Mouse (Mus musculus) right cerebral cortex, adult 2 months (tissue): ENCODE measurements around the gene Nxf7.
"Not testable (repeated sequence)": the region's sequence is repeated elsewhere in the genome, so short reads cannot be mapped to it uniquely, and the experiment has no call there.

Experiments
- DNase-seq, 2 experiments: peaks; one replicate each; pipeline ENCODE4 v3.0.0; 2021 to 2022; ENCODE audit warnings: low spot score in 2 of 2

Nxf7 gene

DNA sequence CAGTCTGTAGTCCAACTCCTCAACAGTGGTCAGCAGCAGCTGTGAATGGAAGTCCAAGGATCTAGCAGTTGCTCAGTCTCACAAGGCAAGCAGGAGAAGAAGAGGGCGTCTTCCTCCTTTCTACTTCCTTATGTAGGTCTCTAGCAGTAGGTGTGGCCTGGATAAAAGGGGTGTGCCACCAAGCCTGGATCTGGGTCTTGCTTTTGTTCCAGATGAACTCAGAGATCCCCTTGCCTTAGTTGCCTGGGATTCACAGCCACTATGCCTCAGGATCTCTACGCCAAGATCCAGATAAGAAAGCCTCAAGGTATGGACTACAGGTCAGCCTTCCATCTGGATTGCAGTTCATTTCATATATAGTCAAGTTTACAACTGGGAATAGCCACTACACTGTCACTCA is at the start of gene Nxf7:
Gene Nxf7 (minus strand): TSS at position 101 of the 400 bp plus-strand sequence.
- peak in 1 of 2 experiments; percentile 5 for DNase-seq

DNA sequence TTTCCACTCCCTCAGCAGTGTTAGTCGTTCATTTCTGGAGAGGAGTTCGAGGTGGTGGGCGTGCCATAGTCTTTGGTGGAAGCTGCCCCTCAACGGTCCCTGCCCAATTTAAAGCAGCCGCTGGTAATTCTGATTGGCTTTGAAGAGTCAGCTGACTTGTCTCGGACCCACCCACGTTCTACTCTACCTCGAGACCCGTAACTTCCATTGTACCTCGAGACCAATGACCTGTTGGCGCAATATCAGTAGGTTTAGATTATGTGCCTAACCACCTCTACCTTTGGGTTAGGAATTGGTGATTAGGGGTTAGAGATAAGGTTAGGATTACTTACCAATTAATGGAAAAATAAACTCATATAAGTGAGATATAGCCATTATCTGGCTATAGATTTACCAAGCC is 29.0 kb upstream of the Nxf7 start, which contains the start of gene Prame:
Gene Prame (minus strand): TSS at position 101 of the 400 bp plus-strand sequence.
- no peak for DNase-seq

DNA sequence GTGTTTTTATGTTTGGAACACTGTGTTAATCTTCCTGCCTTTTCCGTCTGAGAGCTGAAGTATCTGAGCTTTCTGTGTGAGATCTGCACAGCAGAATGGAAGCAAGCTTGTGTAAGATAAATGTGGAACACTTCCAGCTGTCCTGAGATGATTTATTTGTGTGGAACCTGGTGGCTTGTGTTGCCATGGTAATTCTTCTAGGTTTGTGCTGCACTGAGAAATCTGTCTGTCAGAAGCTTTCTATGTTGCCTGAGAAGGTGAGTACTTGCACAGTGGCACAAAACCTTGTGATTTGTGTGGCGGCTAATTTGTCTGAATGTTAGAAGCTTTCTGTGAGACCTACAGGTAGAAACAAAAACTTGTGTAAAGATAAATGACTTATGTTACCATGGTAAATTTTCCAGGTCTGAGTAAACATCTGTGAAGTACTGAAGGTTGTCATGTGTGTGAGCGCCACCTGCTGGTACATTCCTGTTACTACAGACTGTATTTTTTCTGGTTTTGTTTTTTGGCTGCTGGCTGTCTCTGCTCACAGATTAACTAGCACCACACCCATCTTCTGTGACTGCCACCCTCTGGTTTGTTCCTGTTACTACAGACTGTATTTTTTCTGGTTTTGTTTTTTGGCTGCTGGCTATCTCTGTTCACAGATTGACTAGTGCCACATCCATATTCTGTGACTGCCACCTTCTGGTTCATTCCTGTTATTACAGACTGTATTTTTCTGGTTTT is 2.9 kb upstream of the Nxf7 start:
- peak; percentile 50 to 67 for DNase-seq

DNA sequence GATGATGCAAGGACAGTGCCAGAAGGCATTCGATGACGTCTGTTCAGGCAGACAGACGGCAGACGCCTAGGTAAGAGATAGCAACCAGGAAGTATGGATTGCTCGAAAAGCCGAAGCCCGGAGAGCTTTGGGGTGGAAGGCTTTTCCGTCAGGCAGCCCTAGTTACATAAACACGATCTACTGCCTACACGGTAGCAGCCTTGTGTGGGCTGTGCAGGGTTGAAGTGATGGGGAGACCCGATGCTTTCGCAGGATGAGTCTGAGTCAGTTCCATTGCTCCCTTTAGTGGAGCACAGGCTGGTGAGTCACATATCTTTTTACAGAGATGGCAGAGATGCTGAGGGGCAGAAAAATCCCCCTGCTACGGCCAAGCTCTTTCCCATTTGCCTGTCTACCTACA is 481 bp downstream of the Nxf7 start:
- DNase-seq, result peak; percentile 48 to 63

DNA sequence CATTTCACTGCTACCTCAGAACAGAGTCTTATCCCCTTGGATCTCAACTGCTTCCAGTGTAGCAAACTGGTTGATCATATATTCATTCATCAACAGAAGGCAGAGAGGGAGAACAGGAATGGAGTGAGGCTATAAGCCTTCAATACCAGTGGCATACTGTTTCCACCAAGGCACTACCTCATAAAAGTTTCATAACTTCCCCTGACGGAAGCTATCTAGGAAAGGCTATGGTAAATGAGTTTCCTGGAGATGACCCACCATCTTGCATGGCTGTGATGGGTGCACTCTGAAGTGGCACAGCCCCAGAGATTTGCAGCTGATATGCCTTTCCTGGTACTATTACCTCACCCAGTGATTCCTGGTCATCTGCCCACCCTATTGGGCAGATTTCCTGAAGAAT is 22.2 kb downstream of the Nxf7 start:
- no peak for DNase-seq

DNA sequence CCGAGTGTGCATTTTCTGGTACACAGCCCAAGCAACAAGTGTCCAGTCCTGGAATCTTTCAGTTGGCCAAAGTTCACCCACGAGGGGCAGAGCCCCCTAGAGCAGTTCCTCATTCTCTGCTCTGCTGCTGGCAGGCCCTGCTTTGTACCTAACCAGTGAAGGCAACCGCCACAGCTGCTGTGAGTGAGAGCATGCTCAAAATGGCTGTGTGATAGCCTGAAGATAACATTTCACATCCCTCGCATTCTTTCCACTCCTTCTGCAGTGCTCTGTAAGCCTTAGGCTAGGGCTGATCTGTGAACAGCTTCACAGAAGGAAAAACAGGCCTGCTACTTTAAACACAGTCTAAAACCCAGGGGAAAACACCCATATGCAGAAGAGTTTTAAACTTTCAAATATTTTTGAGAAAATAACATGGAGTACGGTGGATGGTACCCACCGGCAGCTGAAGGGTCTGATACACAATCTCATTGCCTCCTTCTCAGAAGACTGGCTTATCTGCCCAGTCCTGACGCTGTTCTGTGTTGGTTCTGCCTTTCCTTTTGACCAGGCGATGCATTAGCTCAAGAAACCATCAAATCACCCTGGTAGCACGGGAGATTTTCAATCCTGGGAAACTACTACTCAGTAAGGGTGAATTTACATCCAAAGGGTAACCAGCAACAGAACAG is 23.5 kb downstream of the Nxf7 start:
- DNase-seq, result not testable (repeated sequence)

DNA sequence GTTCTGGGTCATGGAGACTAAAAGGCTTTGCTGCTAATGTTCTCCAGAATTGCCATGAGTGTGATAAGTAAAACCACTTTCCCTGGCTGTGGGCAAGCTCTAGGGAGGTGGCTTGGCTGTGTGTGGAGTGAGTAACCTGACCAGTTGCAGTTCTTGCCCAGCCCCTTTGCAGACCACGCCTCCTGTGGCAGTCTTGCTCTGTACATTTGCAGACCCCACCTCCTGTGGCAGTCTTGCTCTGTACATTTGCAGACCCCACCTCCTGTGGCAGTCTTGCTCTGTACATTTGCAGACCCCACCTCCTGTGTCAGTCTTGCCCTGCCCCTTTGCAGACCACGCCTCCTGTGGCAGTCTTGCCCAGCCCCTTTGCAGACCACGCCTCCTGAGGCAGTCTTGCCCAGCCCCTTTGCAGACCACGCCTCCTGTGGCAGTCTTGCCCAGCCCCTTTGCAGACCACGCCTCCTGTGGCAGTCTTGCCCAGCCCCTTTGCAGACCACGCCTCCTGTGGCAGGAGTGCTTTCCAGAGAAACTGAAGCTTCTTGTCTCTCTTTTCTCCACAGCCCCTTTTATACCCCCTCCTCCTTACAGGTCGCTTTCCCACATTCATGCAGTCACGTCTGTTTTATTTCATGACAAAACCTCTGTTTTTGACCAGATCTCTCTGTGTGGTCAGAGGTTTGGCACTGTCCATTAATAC is 24.2 kb downstream of the Nxf7 start:
- not testable (repeated sequence) for DNase-seq

DNA sequence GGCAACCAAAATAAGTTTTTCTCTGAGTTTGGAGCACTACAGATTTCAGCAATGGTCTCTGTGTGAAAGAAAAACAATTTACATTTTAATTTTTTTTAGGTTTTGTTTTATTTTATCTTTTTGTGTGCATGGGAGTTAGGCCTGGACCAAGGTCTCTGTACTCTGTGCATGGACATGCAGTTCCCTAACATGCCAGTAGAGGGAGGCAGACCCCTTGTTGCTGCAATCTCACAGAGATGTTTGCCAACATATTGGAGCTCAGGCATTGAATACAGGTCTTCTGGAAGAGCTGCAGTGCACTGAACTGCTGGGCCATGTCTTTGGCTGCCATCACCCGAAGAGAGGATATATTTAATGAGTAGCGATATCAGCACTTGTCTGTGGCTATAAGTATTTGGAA is 29.1 kb downstream of the Nxf7 start:
- DNase-seq, result peak; percentile 59 to 83

DNA sequence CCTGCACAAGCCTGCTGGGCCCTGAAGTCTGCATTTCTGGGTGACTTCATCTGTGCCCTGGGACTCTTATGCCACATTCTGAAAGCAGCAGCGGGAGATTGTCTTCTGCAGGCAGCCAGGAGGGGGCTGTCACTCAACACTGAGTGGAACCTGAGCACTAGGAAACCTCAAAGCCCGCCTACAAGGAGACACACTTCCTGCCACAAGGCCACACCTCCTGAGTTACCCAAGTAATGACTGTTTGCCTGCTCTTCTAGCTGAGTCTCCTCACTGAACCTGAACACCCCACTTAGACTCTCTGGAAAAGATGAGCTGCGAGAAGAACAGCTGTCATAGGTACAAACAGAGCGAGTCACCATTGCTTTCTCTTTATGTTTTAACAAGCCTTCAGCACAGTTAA is 33.6 kb downstream of the Nxf7 start:
- DNase-seq, result not testable (repeated sequence)

DNA sequence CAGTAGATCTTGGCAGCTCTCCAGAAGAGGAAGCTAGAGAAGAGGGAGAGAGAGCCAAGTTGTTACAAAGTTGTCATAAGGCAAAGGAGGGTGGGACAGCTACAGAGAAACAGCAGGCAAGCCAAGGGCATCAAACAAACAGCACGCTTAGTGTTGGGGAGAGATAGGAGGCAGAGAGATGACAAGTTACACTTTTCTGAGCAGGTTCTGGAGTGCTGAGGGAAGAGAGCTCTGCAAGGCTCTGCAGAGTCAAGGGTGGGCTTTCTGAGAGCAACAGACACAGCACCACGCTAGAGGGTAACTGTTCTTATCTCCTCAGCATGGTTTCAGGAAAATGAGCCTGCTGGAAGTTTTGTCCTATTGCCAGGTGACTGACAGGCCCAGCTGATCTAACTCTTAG is 35.7 kb downstream of the Nxf7 start:
- DNase-seq, result no peak

DNA sequence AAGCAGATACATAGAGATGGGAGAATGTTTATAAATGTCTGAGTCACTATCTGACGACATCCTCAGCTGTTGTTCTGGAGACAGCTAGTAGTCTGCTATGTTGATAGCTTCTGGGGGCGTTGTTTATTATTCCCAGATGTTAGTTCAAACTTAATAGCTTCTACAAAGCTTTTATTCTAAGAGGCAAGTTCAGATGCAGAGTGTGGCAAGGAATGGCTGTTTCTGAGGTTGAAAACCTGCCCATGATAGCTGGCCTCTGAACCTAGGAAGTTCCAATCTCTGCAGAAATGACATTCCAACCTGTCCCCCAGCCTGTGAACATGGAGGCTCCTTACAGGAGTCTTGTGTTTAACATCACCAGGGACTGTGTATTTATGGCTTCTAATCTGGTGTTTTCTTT is 36.9 kb downstream of the Nxf7 start:
- DNase-seq, result not testable (repeated sequence)

DNA sequence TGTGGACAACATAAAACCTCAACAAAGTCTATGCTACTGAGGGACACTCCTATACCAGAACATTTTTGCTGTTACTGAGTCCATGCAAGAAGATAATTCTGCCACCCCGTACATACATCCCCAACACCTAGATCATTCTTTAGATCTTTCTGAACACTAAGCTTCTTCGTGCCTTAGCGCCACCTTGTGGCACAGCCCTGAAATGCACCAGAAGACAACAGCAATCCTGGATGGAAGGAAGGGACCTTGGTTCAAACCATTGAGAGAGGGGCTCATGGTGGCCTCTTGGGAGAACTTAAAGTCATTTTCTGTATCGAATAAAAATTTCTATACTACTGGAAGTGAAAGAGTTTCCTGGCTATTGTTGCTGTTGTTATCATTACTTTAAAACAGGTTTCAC is 37.6 kb downstream of the Nxf7 start:
- DNase-seq, result peak; percentile 56 to 63

DNA sequence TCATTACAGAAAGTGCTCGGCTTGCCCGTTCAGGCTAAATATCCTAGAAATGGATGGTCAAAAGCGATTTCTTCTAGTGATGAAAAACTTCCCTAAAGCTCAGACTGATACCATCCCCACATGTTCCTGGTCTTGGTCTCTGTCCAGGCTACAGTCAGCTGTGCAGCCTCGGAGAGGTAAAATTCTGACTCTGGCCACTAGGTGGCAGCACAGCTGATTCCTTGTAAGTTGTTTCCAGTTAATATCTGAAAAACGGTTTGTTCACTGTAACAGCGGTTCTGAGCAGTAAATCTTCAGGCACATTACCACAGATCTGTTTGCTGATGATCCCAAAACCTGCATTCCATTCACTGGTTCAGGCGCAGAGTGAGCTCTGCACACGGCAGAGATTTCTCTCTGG is 38.9 kb downstream of the Nxf7 start:
- peak; percentile 41 to 59 for DNase-seq
